Mouse (Mus musculus) thymus, postnatal 36 days (tissue): ENCODE data around the gene Scd3.
"Not testable (repeated sequence)": the region's sequence is repeated elsewhere in the genome, so short reads cannot be mapped to it uniquely, and the experiment has no call there.

Experiments used
- DNase-seq, 2 experiments: peaks; one replicate each; pipeline ENCODE4 v3.0.0; 2022; ENCODE audit warnings: mixed read lengths in 2 of 2

The Scd3 gene

DNA sequence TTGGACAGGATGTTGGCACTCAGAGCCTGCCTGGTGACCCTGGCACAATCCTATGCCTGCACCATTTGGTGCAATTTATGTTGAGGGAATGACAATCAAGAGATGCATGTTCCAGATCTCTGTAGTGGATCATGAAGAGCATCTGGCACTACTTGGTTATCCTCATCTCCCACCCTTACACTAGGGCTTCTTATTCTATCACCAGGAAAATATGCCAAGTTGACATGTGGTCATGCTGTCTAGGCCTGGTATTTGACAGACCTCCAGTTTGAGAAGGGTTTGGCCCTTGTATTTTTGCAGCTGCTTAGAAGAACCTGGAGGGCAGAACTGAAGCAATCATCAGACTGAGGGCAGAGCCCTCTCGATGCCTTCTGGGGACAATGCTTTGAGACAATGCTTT is 72.3 kb downstream of the Scd3 start:
- no peak for DNase-seq

DNA sequence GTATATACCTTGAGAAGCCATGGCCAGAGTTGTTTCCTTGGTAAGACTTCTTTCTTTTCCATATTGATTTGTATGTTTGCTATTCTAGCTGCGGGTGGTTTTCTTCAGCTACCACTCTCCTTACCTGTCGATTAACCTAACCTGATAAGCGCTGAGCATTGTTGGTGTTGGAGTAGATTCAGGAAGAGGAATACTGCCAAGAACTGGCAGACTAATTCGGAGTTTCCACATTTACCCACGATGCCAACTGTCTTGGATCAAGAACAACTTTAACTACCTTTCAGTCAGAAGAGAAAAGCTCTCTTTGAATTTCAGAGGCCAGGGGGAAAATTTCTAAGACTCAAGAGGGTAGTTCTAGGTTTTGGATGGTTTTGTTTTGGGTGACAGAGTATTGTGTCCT is 73.8 kb downstream of the Scd3 start:
- no peak for DNase-seq

DNA sequence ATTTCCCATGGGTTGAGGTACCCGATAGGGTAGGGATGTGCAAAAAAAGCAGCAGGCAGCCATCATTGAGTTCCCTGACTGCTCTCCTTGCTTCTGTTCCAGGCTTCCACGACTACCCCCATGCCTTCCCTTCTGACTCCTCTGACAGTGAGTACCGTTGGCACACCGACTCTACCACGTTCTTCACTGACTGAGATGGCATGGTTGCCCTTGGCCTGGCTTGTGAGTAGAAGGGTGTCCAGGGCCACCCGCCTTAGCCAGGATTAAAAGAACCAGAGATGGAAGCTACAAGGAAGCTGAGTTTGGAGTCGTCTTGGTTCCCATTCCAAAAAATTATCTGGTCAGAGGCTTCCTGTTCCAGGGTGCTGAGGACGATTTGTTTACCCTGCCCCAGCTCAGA is 74.9 kb downstream of the Scd3 start:
- no peak for DNase-seq

DNA sequence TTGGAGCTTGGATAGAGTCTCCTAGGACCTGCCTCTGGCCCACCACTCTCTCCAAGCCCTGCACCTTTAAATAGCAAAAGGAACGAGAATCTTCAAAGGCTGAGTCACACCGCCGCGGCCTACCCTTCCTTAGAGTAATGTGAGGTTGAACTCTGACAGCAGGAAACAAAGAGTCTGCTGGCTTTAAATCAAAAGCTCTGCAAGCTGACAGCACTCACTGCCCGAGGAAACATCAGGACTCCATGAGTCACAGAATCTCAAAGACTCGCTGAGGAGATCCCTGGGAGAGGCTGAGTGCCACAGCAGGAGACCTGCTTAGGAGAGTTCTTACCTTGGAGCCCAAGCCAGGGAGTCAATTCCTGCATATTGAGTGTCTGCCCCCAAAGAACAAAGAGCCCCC is 77.7 kb downstream of the Scd3 start:
- peak; percentile 69 to 72 for DNase-seq

DNA sequence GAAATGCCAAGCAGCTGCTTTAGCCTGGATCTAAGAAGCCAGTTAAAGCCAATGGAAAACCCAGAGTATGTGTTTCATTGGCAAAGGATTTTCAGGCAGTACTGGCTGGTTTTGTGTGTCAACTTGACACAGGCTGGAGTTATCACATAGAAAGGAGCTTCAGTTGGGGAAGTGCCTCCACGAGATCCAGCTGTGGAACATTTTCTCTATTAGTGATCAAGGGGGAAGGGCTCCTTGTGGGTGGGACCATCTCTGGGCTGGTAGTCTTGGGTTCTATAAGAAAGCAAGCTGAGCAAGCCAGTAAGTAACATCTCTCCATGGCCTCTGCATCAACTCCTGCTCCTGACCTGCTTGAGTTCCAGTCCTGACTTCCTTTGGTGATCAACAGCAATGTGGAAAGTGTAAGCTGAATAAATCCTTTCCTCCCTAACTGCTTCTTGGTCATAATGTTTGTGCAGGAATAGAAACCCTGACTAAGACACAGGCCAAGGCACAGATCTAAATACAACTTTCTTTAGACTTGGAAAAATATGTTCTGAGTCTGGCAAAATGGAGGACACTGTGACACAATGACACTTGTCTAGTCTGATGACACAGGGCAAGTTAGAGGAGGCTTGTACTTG is 78.9 kb downstream of the Scd3 start:
- not testable (repeated sequence) for DNase-seq

DNA sequence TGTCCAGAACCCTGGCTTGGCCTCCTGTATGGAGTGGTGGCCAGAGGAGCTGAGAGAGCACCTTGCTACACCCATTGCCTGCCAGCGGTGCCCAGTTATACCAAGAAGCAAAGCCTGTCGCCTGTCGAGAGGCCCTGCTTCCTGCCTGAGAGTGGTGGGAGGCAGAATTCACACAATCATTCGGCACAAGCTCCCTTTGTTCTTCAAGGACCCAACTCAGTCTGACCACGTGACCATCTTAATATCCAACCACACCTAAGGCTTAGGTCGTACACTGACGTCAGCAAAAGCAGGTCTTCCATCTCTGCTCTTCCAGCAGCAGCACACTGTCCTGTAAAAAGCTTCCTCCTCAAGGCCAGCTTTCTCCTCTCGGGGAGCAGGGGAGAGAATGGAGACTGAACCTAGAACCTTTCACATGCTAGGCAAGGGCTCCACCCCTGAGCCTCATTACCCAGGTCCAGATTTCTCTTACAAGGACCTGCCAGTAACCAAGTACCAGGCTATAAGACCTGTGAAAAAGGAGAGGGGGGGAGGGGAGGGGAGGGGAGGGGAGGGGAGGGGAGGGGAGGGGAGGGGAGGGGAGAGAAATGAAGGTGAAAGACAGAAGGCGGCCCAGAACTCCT is 79.6 kb downstream of the Scd3 start:
- DNase-seq, result peak; percentile 65 to 71

DNA sequence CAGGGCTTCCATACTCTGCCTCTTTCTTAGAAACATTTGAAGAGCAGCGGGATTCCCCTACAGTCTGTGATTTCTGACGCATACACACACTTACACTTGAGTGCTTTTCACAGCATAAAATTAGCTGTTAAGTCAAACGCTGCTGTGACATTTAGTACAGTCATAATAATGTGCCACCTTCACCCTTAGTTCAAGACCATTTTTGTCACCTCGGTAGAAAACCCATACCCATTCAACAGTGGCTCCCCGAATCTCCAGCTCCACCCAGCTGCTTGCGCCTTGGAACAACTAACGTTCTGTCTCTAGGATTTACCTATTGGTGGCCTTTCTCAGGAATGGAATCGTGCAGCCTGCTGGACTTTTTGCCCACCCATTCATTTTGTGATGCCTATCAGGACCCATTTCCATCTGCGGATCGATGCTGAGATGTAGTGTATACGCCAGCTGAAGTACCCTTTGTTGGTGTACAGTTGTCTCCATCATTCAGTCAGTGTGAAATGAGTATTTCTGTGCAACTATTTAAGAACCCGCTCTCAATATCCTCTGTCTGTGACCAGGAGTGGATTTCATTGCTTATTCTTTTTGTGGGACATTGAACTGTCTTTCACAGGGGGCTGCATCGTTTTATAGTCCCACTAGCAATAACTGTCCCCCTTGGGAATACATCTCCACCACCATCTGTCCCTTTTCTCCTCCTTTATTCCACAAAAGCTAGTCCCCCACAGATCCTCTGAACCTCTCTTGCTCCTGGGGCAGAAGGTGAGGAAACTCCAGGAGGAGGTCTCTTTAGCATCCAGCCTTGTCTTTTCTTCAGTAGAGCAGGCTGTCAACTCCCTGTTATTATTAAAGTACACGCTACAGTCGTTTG is 80.3 kb downstream of the Scd3 start:
- peak in 1 of 2 experiments; percentile 28 for DNase-seq

DNA sequence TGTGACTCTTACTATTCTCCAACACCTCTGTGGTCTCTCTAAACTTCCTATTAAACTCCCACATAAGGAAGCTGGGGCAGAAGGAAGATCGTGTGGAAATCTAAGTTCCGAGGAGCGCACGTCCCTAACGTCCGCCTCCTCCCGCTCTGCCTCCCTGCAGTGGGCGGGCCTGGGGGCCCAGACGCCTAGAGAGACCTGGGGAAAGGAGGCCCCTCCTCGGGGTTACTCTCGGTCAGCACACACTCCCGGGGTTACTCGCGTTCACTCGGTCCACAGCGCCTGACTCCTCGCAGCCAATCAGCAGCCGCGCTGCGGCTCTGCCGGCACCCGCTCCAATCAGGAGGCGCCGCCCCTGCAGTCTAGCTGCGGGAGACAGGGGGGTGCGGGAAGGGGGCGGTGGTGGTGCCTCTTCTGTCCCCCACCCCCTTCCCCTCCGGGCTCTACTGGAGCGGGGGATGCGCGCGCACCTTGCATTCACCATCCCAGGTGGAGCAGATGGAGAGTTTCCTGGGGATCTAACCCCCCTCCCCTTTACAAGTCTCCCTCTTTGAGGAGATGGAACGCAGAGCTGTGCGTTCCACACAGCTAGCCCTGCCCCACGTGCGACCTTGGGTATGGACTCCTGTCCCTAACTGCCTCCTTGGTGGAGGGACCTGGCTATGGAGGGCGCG is 81.1 kb downstream of the Scd3 start:
- peak; percentile 92 to 98 for DNase-seq

DNA sequence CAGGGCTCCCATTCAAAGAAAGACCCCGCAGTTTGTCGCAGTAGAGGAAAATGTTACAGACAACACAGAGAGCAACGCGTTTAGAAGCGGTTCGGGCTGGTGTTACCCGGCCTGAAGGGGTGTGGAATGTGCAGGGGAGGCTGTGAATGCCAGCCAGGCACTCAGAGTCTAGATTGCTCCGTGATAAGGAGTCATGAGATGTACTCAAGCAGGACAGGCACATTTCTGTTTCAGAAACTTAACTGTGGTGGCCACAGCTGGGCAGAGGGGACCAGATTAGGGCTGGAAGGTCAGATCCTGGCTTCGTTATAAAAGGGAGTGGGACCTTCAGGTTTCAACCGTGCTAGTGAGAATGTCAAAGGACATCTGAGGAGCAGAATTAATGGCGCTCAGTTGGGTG is 81.7 kb downstream of the Scd3 start:
- no peak for DNase-seq

DNA sequence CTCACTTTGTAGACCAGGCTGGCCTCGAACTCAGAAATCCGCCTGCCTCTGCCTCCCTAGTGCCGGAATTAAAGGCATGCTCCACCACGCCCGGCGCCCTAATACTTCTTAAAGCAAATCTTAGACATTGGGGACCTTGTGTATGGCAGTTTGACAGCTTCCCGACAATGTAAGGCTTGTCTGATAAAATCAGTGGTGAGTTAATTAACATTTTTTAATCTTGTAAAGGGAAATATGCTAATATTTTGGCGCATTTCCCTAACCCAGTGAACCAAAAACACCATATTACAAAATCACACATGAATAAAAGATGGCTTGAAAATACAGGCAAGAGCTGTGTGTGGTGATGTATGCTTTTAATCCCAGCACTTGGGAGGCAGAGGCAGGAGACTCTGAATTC is 82.5 kb downstream of the Scd3 start:
- no peak for DNase-seq

DNA sequence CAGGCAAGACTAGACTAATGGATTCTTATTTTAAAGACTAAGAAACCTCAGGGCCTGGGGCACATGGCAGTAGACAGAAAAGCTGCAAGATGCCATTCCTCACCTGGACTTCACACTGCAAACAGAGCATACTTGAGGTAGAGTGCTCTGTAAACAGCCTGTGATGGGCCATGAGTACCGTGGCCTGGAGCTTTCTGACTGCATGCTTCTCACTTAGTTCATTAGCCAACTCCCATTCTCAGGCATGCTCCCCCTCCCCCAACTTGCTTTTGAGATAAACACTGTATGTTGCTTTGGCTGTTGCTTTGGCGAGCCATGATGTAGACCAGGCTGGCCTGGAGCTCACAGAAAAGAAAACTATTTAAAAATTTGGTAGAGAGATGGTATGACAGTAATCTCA is 83.0 kb downstream of the Scd3 start:
- no peak for DNase-seq

DNA sequence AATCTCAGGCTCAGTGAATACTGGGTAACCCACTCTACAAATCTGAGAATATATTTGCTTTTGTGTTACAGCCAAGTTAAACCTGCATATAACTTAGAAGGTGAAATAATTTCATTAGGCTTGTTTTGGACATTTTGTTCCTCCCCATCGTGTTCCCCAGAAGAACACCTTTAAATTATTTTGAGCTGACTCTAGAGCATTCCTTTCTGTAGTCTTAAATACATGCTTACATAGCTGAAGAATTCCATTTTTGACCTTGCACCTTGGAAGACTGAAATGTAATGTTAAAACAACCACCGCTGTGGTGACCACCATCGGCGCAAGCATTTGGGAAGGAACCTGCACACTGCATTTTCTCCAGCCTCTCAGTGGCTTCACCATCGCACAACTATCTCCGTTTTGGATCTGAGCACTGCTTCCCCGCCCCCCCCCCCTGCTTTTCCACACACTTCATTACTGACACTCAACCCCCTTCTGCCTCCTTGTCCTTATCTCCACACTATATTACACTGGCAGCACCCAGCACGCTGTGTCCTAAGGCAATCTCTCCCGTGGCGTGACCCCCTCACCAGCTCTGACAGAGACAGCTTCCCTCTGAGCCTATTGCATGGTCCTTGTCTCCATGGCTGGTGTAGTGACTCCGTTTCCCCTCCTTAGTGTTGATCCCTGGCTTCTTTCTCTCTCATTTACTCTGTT is 84.5 kb downstream of the Scd3 start:
- DNase-seq, result no peak

DNA sequence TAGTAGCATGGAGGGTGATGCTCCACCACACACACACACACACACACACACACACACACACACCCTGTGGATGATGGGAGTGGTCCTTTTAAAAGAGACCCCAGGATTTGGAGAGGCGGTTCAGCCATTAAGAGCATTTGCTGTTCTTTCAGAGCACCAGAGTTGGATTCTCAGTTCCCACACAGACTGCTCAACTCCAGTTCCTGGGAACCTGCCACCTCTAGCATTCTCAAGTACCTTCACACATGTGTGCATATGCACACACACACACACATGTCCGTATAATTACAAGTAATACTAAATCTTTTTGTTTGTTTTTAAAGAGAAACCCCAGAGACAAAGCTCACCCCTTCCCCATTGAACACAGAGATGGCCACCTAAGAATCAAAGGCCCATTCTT is 89.0 kb downstream of the Scd3 start:
- DNase-seq, result no peak

DNA sequence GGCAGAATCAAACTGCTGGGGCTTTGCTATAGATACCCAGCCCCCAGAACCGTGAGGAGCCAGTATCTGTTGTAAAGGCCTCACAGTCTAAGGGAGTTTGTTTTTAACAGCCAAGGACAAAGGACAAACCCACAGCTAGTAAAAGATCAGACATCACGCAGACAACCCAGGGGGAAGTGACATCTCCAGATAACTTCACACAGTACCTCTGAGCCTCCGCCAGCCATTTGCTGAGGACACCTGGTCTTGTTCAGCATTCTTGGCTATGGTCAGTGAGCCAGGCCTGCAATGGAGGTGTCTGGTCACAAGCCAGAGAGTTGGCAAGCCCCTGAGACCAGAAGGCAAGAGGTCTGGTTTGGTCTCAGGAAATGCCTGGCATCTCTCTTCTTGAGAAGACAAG is 89.4 kb downstream of the Scd3 start:
- no peak for DNase-seq

DNA sequence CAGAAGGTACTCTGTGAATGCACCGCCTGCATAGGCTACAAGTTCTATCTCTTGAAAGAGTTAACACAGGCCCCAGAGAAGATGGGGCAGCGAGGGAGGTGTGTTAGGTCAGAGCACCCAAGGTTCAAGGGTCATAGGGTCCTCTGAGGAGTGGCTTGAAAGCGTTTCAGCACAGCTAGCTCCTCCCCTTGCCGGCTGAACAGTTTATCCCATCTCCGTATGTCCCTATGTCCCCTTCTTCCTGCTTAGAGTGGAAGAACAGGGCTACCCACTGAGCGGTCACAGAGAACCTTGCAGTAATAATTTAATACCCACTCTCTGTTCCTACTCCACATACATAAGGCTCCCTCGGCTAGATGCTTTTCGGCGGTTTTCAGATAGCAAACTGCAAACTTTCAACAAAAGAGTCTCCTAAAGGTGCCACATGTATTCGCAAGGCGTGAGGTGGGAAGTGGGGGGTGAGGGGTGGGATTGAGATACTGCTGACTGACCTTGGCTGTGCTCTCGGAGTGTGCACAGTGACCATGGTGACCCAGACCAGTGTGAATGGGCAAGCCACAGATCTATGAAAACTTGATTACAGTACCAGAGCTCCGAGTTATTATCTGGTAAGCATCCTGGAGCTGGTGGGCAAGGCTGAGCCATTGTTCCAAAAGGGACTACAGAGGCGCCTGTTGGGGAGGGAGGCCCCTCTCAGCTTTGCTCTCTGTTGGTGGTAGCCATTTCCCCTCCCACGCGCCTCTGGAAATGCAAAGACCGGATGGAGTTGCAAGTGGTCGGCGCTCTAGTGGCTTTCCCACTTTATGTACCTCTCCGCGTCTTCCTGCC is 90.1 kb downstream of the Scd3 start, which contains the start of gene Scd2:
TSS of gene Scd2 (plus strand) at position 734 of the 828 bp plus-strand sequence.
- peak in 1 of 2 experiments; percentile 30 for DNase-seq
